Mouse (Mus musculus): ENCODE results near the gene Arid1b. TPM values are rescaled to one million over a fixed set of nuclear protein-coding genes. Genes with fewer than 3 reads are reported as not detected.

Arid1b gene
- polyA plus RNA-seq, 1 experiment from 2014 or later: 12.5 TPM

GRCm38 (mm10) chr17:5131706-5132105 lies 137.6 kb downstream of the Arid1b start:
- 89% methylated on average over 6 of the region's 6 CpGs for WGBS

GRCm38 (mm10) chr17:5132296-5132986 lies 138.3 kb downstream of the Arid1b start:
- Histone ChIP-seq H3K9ac (no peak overlapping the region), H3K36me3 (peaks cover 7% of the 10 kb centered on the region), H3K9me3 (no peaks in the 10 kb centered on the region), H3K27me3 (no peaks in the 10 kb centered on the region), H3K4me3 (no peak overlapping the region), H3K4me1 (peaks cover 35% of the 10 kb centered on the region), H3K4me2 (replicated peaks) (no peak overlapping the region), H3K27ac (no peak overlapping the region)
- WGBS: 82% methylated on average over 14 of the region's 14 CpGs
- ATAC-seq (ENCODE audit: low FRiP score, low read depth): no peak

More at GRCm38 (mm10) chr17:5131706-5132105, 137.6 kb downstream of the Arid1b start:
- Histone ChIP-seq H3K36me3 (peaks cover 11% of the 10 kb centered on the region), H3K9me3 (no peaks in the 10 kb centered on the region), H3K27ac (no peak overlapping the region), H3K4me3 (no peak overlapping the region), H3K9ac (no peak overlapping the region), H3K4me2 (replicated peaks) (no peak overlapping the region), H3K27me3 (no peaks in the 10 kb centered on the region), H3K4me1 (peaks cover 41% of the 10 kb centered on the region)
- no peak for ATAC-seq (ENCODE audit: low FRiP score, low read depth)

GRCm38 (mm10) chr17:5132987-5133355 lies 138.8 kb downstream of the Arid1b start:
- Histone ChIP-seq H3K27me3 (no peaks in the 10 kb centered on the region), H3K4me2 (replicated peaks) (no peak overlapping the region), H3K36me3 (peaks cover 7% of the 10 kb centered on the region), H3K4me3 (no peak overlapping the region), H3K9ac (no peak overlapping the region), H3K4me1 (peaks cover 38% of the 10 kb centered on the region), H3K9me3 (no peaks in the 10 kb centered on the region), H3K27ac (no peak overlapping the region)
- WGBS: 71% methylated on average over 7 of the region's 7 CpGs
- no peak for ATAC-seq (ENCODE audit: low FRiP score, low read depth)

GRCm38 (mm10) chr17:5133831-5134230 lies 139.7 kb downstream of the Arid1b start:
- no peak overlapping the region for H3K4me2 ChIP-seq (replicated peaks)
- no peak overlapping the region for H3K27ac ChIP-seq
- peaks cover 46% of the 10 kb centered on the region for H3K4me1 ChIP-seq
- no peak for ATAC-seq (ENCODE audit: low FRiP score, low read depth)
- WGBS: 56% methylated on average over 8 of the region's 8 CpGs
- H3K4me3 ChIP-seq: no peak overlapping the region
- no peaks in the 10 kb centered on the region for H3K27me3 ChIP-seq
- H3K9me3 ChIP-seq: no peaks in the 10 kb centered on the region
- peaks cover 7% of the 10 kb centered on the region; the same call in 1 of the 2 replicates for H3K36me3 ChIP-seq
- H3K9ac ChIP-seq: no peak overlapping the region

- peaks cover 7% of the 10 kb centered on the region; the same call in 1 of the 2 replicates for H3K36me3 ChIP-seq
- no peak overlapping the region for H3K4me3 ChIP-seq
- no peak overlapping the region for H3K4me2 ChIP-seq (replicated peaks)
- H3K9ac ChIP-seq: no peak overlapping the region
- no peaks in the 10 kb centered on the region for H3K9me3 ChIP-seq
- 33% methylated on average over 8 of the region's 8 CpGs for WGBS
- peaks cover 51% of the 10 kb centered on the region for H3K4me1 ChIP-seq
- ATAC-seq (ENCODE audit: low FRiP score, low read depth): no peak
- no peak overlapping the region for H3K27ac ChIP-seq
- no peaks in the 10 kb centered on the region for H3K27me3 ChIP-seq
These were observed 140.1 kb downstream of the Arid1b start for GRCm38 (mm10) chr17:5134271-5134670.

GRCm38 (mm10) chr17:5137936-5138335 lies 143.8 kb downstream of the Arid1b start:
- 58% methylated on average over 3 of the region's 3 CpGs for WGBS
- ATAC-seq (ENCODE audit: low FRiP score, low read depth): no peak
- Histone ChIP-seq H3K4me2 (replicated peaks) (no peak overlapping the region), H3K9me3 (no peaks in the 10 kb centered on the region), H3K27ac (peak overlapping the region; percentile 48; the same call in 1 of the 2 replicates), H3K36me3 (no peaks in the 10 kb centered on the region), H3K4me3 (no peak overlapping the region), H3K9ac (0 out of 2 replicates have a peak overlapping the region, but pooled peaks have one; percentile 19), H3K4me1 (peaks cover 60% of the 10 kb centered on the region), H3K27me3 (no peaks in the 10 kb centered on the region)

- H3K9ac ChIP-seq: no peak overlapping the region
- H3K9me3 ChIP-seq: no peaks in the 10 kb centered on the region
- H3K4me2 ChIP-seq (replicated peaks): peak overlapping the region; percentile 37; the same call in 1 of the 2 replicates
- 3% methylated on average over 8 of the region's 8 CpGs for WGBS
- H3K36me3 ChIP-seq: no peaks in the 10 kb centered on the region
- peak overlapping the region; percentile 10; the same call in 1 of the 2 replicates for H3K27ac ChIP-seq
- no peak overlapping the region for H3K4me3 ChIP-seq
- no peaks in the 10 kb centered on the region for H3K27me3 ChIP-seq
- ATAC-seq (ENCODE audit: low FRiP score, low read depth): peak; percentile 86
- H3K4me1 ChIP-seq: peaks cover 66% of the 10 kb centered on the region
These were observed 144.6 kb downstream of the Arid1b start for GRCm38 (mm10) chr17:5138641-5139205.

GRCm38 (mm10) chr17:5139553-5139952 lies 145.4 kb downstream of the Arid1b start:
- ATAC-seq (ENCODE audit: low FRiP score, low read depth): no peak
- Histone ChIP-seq H3K9me3 (no peaks in the 10 kb centered on the region), H3K36me3 (no peaks in the 10 kb centered on the region), H3K27me3 (no peaks in the 10 kb centered on the region), H3K9ac (no peak overlapping the region), H3K4me1 (peaks cover 63% of the 10 kb centered on the region), H3K4me2 (replicated peaks) (peak overlapping the region; percentile 37; the same call in 1 of the 2 replicates), H3K4me3 (no peak overlapping the region), H3K27ac (peak overlapping the region; percentile 39; the same call in 1 of the 2 replicates)
- WGBS: 23% methylated on average over 8 of the region's 8 CpGs

- no peak overlapping the region for H3K27ac ChIP-seq
- 75% methylated on average over 6 of the region's 6 CpGs for WGBS
- H3K9ac ChIP-seq: no peak overlapping the region
- no peak overlapping the region for H3K4me2 ChIP-seq (replicated peaks)
- H3K9me3 ChIP-seq: no peaks in the 10 kb centered on the region
- H3K4me1 ChIP-seq: peaks cover 41% of the 10 kb centered on the region
- no peaks in the 10 kb centered on the region for H3K27me3 ChIP-seq
- no peak overlapping the region for H3K4me3 ChIP-seq
- no peak for ATAC-seq (ENCODE audit: low FRiP score, low read depth)
- no peaks in the 10 kb centered on the region for H3K36me3 ChIP-seq
These were observed 149.8 kb downstream of the Arid1b start for GRCm38 (mm10) chr17:5143735-5144439.

- no peak overlapping the region for H3K4me3 ChIP-seq
- no peaks in the 10 kb centered on the region for H3K27me3 ChIP-seq
- no peaks in the 10 kb centered on the region for H3K36me3 ChIP-seq
- H3K4me2 ChIP-seq (replicated peaks): no peak overlapping the region
- H3K4me1 ChIP-seq: peaks cover 28% of the 10 kb centered on the region
- 51% methylated on average over 7 of the region's 7 CpGs for WGBS
- no peaks in the 10 kb centered on the region for H3K9me3 ChIP-seq
- ATAC-seq (ENCODE audit: low FRiP score, low read depth): no peak
- no peak overlapping the region for H3K27ac ChIP-seq
- H3K9ac ChIP-seq: no peak overlapping the region
These were observed 156.5 kb downstream of the Arid1b start for GRCm38 (mm10) chr17:5150660-5151063.

- Histone ChIP-seq H3K9me3 (no peaks in the 10 kb centered on the region), H3K9ac (no peak overlapping the region), H3K27ac (peak overlapping the region; percentile 18; the same call in 1 of the 2 replicates), H3K27me3 (no peaks in the 10 kb centered on the region), H3K4me1 (peaks cover 34% of the 10 kb centered on the region), H3K4me3 (no peak overlapping the region), H3K4me2 (replicated peaks) (no peak overlapping the region), H3K36me3 (no peaks in the 10 kb centered on the region)
- ATAC-seq (ENCODE audit: low FRiP score, low read depth): no peak
- WGBS: 54% methylated on average over 11 of the region's 11 CpGs
These were observed 157.7 kb downstream of the Arid1b start for GRCm38 (mm10) chr17:5151852-5152251.

- H3K4me1 ChIP-seq: peaks cover 44% of the 10 kb centered on the region
- H3K27me3 ChIP-seq: no peaks in the 10 kb centered on the region
- H3K27ac ChIP-seq: no peak overlapping the region
- H3K4me3 ChIP-seq: no peak overlapping the region
- 80% methylated on average over 2 of the region's 2 CpGs for WGBS
- ATAC-seq (ENCODE audit: low FRiP score, low read depth): no peak
- H3K9ac ChIP-seq: no peak overlapping the region
- no peaks in the 10 kb centered on the region for H3K36me3 ChIP-seq
- H3K4me2 ChIP-seq (replicated peaks): no peak overlapping the region
- no peaks in the 10 kb centered on the region for H3K9me3 ChIP-seq
These were observed 159.3 kb downstream of the Arid1b start for GRCm38 (mm10) chr17:5153461-5153860.
